Mouse (Mus musculus) neutrophil, adult 5-6 weeks (primary cell): ENCODE results near the gene Anapc11. TPM values are rescaled to one million over a fixed set of nuclear protein-coding genes. Genes with fewer than 3 reads are reported as not detected.
A peak's percentile ranks its signal among the peaks of the same experiment; 100 is the strongest.
"Not testable (repeated sequence)": the region's sequence is repeated elsewhere in the genome, so short reads cannot be mapped to it uniquely, and the experiment has no call there.

ENCODE experiments used
- ATAC-seq: fragments of 151-379, 151-347 bp; 2 replicates; pipeline ENCODE4 v1.8.0; 2017; ENCODE audit warnings: mild to moderate bottlenecking, moderate TSS enrichment; ENCODE audit not compliant: insufficient number of reproducible peaks, poor library complexity, low FRiP score, severe bottlenecking; ENCODE audit errors: extremely low read depth
- total RNA-seq: library from RNA; stranded (forward); fragments of 200-1000 nt; gene quantifications from 2 replicates; pipeline ENCODE4 v1.2.3, GENCODE M21; 2017

The Anapc11 gene
- total RNA-seq, 1 experiment from 2014 or later = 15.7 TPM

GRCm38 (mm10) chr11:120573585-120574277 is 24.5 kb upstream of the Anapc11 start:
- no peak for ATAC-seq

- ATAC-seq = no peak
Observed at GRCm38 (mm10) chr11:120574278-120574600, 24.0 kb upstream of the Anapc11 start.

GRCm38 (mm10) chr11:120575046-120575445 is 23.2 kb upstream of the Anapc11 start:
- no peak for ATAC-seq

GRCm38 (mm10) chr11:120575940-120576339 is 22.3 kb upstream of the Anapc11 start:
- ATAC-seq = no peak

GRCm38 (mm10) chr11:120576365-120576981 is 21.7 kb upstream of the Anapc11 start:
- ATAC-seq = no peak

GRCm38 (mm10) chr11:120577211-120578023 is 20.8 kb upstream of the Anapc11 start:
- no peak for ATAC-seq

- no peak for ATAC-seq
Observed at GRCm38 (mm10) chr11:120578024-120578693, 20.1 kb upstream of the Anapc11 start.

GRCm38 (mm10) chr11:120578694-120579243 is 19.5 kb upstream of the Anapc11 start:
- no peak for ATAC-seq

- peak; percentile 28; the same call in 1 of the 2 replicates for ATAC-seq
Observed at GRCm38 (mm10) chr11:120579316-120580107, 18.7 kb upstream of the Anapc11 start.

- ATAC-seq = peak; percentile 55
Observed at GRCm38 (mm10) chr11:120580190-120580589, 18.0 kb upstream of the Anapc11 start.

- no peak for ATAC-seq
Observed at GRCm38 (mm10) chr11:120580871-120581331, 17.3 kb upstream of the Anapc11 start.

GRCm38 (mm10) chr11:120581490-120582267 is 16.5 kb upstream of the Anapc11 start, which contains the start of gene Arhgdia:
Gene Arhgdia (minus strand): TSS chr11:120581624.
- ATAC-seq = peak; percentile 23; the same call in 1 of the 2 replicates

- peak; percentile 27; the same call in 1 of the 2 replicates for ATAC-seq
Observed at GRCm38 (mm10) chr11:120582268-120582981, 15.8 kb upstream of the Anapc11 start.

GRCm38 (mm10) chr11:120582982-120583293 is 15.3 kb upstream of the Anapc11 start:
- ATAC-seq = not testable (repeated sequence)

GRCm38 (mm10) chr11:120583937-120584336 is 14.3 kb upstream of the Anapc11 start:
- no peak for ATAC-seq

GRCm38 (mm10) chr11:120588531-120588930 is 9.7 kb upstream of the Anapc11 start:
- no peak for ATAC-seq
